Mouse (Mus musculus) midbrain, embryonic 16.5 days (tissue): Measurements from ENCODE around the gene Camkmt. TPM values are rescaled to one million over a fixed set of nuclear protein-coding genes. Genes with fewer than 3 reads are reported as not detected.
A peak's percentile ranks its signal among the peaks of the same experiment; 100 is the strongest.

Source experiments
- ATAC-seq: fragments of 200-750 bp; cut with Nextera tagmentation; 2 replicates; pipeline ENCODE4 v1.8.0; 2017; ENCODE audit warnings: moderate TSS enrichment
- H3K27ac ChIP-seq: fragments of 300-500 bp; sonication (generic); 2 replicates; pipeline ENCODE4 v1.5.1; 2014; ENCODE audit warnings: mild to moderate bottlenecking, low read length, mixed read lengths
- H3K27me3 ChIP-seq: fragments of 300-500 bp; sonication (generic); 2 replicates; pipeline ENCODE4 v1.6.1; 2014; ENCODE audit warnings: low read depth, low read length, mixed read lengths; ENCODE audit not compliant: control insufficient read depth, insufficient read depth
- H3K36me3 ChIP-seq: fragments of 300-500 bp; sonication (generic); 2 replicates; pipeline ENCODE4 v1.6.1; 2014; ENCODE audit warnings: mild to moderate bottlenecking, low read length, moderate library complexity, mixed read lengths; ENCODE audit not compliant: control insufficient read depth, insufficient read depth
- H3K4me1 ChIP-seq: fragments of 300-500 bp; sonication (generic); 2 replicates; pipeline ENCODE4 v1.6.1; 2014; ENCODE audit warnings: mild to moderate bottlenecking, low read length, mixed read lengths; ENCODE audit not compliant: control insufficient read depth, insufficient read depth
- H3K4me2 ChIP-seq: fragments of 300-500 bp; sonication (generic); 2 replicates; pipeline ENCODE4 v1.6.1; 2014; ENCODE audit warnings: mild to moderate bottlenecking, low read length, mixed read lengths
- H3K4me3 ChIP-seq: fragments of 300-500 bp; sonication (generic); 2 replicates; pipeline ENCODE4 v1.5.1; 2014; ENCODE audit warnings: low read depth, mild to moderate bottlenecking, low read length, moderate library complexity, mixed read lengths
- H3K9ac ChIP-seq: fragments of 300-500 bp; sonication (generic); 2 replicates; pipeline ENCODE4 v1.6.1; 2014; ENCODE audit warnings: low read depth, low read length, mixed read lengths
- H3K9me3 ChIP-seq: fragments of 300-500 bp; sonication (generic); replicated peaks from 2 replicates; pipeline ENCODE4 v1.6.1; 2014; ENCODE audit warnings: mild to moderate bottlenecking, low read length, mixed read lengths; ENCODE audit not compliant: control insufficient read depth, poor library complexity, severe bottlenecking
- WGBS: fragments of 180-500 bp; shearing (Covaris S2); extraction: QIAGEN DNeasy Blood & Tissue Kit; methylation state at CpG from one replicate; pipeline ENCODE4 v1.1.7; 2014; 5-methylcytosine and 5-hydroxymethylcytosine counted together
- polyA plus RNA-seq: library from polyadenylated mRNA; unstranded; fragments of >200 nt; fragmentation: Nextera tagmentation; extraction: Ambion mirVana; gene quantifications from 2 replicates; pipeline ENCODE4 v1.2.1, GENCODE M21; 2015

The Camkmt gene
- polyA plus RNA-seq, 1 experiment from 2014 or later = 23.2 TPM

DNA sequence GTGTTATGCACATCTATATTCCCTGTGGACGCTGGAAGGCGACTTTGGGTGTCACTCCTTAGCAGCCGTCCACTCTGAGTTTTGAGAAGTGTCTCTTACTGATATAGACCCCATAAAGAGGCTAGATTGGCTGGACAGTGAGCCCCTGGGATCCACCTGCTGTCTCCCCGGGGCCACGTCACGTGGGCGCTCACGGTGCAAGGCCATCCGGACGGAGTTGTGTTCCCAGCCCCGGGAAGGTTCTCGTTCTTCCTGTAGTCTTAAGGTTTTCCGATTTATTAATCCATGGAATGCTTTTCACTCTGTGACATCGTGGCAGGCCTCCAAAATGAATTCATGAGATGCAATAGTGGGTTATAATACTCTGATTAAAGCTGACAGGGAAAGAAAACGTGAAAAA, 108.4 kb downstream of the Camkmt start:
- no peak overlapping the region for H3K4me2 ChIP-seq
- no peaks in the 10 kb centered on the region for H3K27me3 ChIP-seq
- H3K9ac ChIP-seq = no peak overlapping the region
- no peaks in the 10 kb centered on the region for H3K9me3 ChIP-seq
- H3K27ac ChIP-seq = no peak overlapping the region
- H3K4me1 ChIP-seq = no peaks in the 10 kb centered on the region
- ATAC-seq = no peak
- H3K4me3 ChIP-seq = no peak overlapping the region
- no peaks in the 10 kb centered on the region for H3K36me3 ChIP-seq
- 78% methylated on average over 15 of the region's 15 CpGs for WGBS

DNA sequence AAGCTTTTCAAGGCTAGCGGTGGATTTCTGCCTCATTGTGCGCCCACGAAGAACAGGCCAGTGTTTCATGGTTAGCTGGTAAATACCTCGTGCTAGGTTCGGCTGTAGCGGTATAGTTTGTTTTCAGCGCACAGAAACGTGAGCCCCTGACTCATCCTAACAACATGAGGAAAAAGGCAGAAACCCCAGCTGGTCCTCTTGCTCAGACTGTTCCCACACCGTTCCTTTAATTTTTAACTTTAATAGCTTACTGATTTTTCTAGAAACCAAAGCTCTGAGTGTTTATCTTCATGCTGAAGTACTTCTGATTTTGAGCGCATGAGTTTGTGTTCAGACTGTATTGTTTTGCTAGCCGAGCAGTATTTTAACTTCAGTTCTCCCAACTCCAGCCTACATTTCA, 109.0 kb downstream of the Camkmt start:
- H3K27ac ChIP-seq = no peak overlapping the region
- no peaks in the 10 kb centered on the region for H3K36me3 ChIP-seq
- H3K27me3 ChIP-seq = no peaks in the 10 kb centered on the region
- no peak overlapping the region for H3K9ac ChIP-seq
- no peak for ATAC-seq
- no peak overlapping the region for H3K4me2 ChIP-seq
- H3K9me3 ChIP-seq = no peaks in the 10 kb centered on the region
- WGBS = 90% methylated on average over 11 of the region's 11 CpGs
- H3K4me1 ChIP-seq = no peaks in the 10 kb centered on the region
- H3K4me3 ChIP-seq = no peak overlapping the region

DNA sequence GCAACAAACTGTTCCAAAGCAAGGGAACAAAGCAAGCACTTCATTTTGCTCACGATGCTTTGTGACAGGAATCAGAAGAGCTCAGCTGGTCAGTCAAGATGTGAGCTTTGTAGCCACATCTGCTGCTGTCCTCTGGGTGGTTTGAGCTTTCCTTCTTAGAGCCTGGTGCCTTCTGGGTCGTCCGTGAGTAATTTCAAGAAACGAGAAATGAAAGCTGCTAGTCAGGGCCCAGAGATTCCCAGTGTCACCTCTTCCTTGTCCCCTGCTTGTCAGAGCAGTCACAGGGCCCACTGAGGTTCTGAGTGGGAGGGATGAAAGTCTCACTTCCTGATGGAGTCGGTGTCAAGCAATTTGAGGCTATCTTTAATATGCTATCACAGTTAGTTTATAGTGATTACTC, 127.7 kb downstream of the Camkmt start:
- Histone ChIP-seq H3K36me3 (no peaks in the 10 kb centered on the region), H3K4me2 (no peak overlapping the region), H3K27me3 (no peaks in the 10 kb centered on the region), H3K4me3 (no peak overlapping the region), H3K4me1 (no peaks in the 10 kb centered on the region), H3K9ac (no peak overlapping the region), H3K9me3 (peaks cover 8% of the 10 kb centered on the region; the same call in 1 of the 2 replicates), H3K27ac (no peak overlapping the region)
- WGBS = 75% methylated on average over 5 of the region's 5 CpGs
- ATAC-seq = no peak

DNA sequence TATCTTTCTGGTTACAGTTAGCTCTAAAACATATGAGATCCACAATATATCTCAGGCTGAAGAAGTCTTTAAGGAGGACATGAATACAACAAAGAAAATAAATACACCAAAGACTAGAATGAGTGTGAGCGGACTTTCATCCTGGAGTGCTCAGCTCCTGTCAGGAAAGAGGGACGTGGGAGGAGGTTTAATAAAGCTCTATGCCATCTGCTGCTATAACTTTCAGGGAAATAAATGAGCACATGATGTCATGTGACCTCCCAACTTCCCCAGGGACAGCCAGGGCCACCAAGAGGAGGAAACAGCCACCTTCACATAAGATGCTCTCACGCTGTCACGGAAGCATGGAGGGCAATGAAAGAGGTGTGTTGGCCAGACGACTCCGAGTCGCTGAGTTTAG, 151.8 kb downstream of the Camkmt start:
- ATAC-seq = no peak
- H3K9ac ChIP-seq = no peak overlapping the region
- H3K4me3 ChIP-seq = no peak overlapping the region
- no peaks in the 10 kb centered on the region; the same call in 1 of the 2 replicates for H3K9me3 ChIP-seq
- H3K36me3 ChIP-seq = no peaks in the 10 kb centered on the region
- no peak overlapping the region for H3K27ac ChIP-seq
- no peaks in the 10 kb centered on the region for H3K27me3 ChIP-seq
- H3K4me2 ChIP-seq = no peak overlapping the region
- 91% methylated on average over 7 of the region's 7 CpGs for WGBS
- no peaks in the 10 kb centered on the region for H3K4me1 ChIP-seq

DNA sequence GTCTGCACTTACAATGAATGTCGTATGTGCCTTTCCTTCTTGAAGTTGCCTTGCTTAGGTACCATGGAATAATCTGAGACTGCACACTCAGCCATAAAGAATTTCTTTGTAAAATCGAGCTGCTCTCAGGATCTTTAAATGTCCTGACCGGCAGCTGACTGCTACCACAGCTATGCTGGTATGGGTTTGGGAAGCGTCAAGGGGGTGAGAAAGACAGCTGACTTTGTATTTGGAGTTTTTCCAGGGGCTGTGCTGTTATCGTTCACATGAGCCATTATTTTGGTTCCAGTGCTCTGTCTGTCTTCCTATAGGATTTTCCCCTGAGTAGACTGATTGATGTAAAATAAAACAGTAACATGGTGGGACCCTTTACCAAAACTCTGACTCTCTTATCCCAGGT, 158.6 kb downstream of the Camkmt start:
- Histone ChIP-seq H3K4me3 (no peak overlapping the region), H3K4me1 (no peaks in the 10 kb centered on the region), H3K36me3 (no peaks in the 10 kb centered on the region), H3K9me3 (no peaks in the 10 kb centered on the region), H3K9ac (no peak overlapping the region), H3K27me3 (no peaks in the 10 kb centered on the region), H3K27ac (no peak overlapping the region), H3K4me2 (no peak overlapping the region)
- ATAC-seq = no peak
- WGBS = 75% methylated on average over 5 of the region's 5 CpGs

DNA sequence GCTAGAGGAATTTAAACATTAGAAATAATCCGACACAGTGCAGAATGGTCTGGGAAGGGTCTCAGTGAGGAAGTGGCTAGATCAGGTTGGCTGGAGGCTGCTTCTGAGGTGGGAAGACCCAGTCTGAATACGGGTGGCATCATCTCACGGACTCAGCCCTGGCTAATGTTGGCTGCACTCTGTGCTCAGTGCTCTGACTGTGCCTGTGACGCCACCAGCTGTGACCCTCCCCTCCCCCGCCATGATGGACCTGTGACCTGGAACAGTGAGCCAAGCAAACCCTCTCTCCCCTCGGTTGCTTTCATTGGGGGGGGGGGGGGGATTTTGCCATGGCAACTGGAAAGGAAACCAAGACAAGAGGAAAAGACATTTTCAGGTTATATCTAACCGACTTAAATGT, 159.4 kb downstream of the Camkmt start:
- Histone ChIP-seq H3K27me3 (no peaks in the 10 kb centered on the region), H3K4me1 (no peaks in the 10 kb centered on the region), H3K4me3 (no peak overlapping the region), H3K36me3 (no peaks in the 10 kb centered on the region), H3K9me3 (no peaks in the 10 kb centered on the region), H3K9ac (no peak overlapping the region), H3K4me2 (no peak overlapping the region), H3K27ac (no peak overlapping the region)
- no peak for ATAC-seq
- 38% methylated on average over 7 of the region's 7 CpGs for WGBS

DNA sequence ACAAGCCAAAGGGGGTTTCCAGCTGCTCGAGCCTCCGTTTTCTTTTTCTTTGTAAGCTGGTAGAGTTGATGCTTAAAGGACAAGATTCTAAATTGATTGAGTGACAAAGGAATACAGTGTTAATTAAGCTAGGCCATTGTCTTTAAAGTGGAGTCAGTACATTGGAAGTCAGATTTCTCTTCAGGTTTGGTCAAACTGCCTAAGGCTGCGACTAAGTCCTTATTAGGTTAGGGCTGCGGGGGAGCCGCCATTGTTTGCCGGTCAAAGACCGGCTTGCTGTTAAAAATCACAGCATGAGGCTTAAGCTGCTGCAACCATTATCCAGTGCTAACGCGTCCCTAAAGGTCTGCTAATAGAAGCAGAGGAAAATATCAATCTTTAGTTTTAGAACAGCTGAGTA, 166.6 kb downstream of the Camkmt start:
- Histone ChIP-seq H3K36me3 (no peaks in the 10 kb centered on the region), H3K9ac (no peak overlapping the region), H3K9me3 (no peaks in the 10 kb centered on the region), H3K27me3 (no peaks in the 10 kb centered on the region), H3K4me3 (no peak overlapping the region), H3K27ac (peak overlapping the region; percentile 24), H3K4me2 (peak overlapping the region; percentile 30), H3K4me1 (peaks cover 29% of the 10 kb centered on the region)
- 4% methylated on average over 9 of the region's 9 CpGs for WGBS
- peak; percentile 30; the same call in 1 of the 2 replicates for ATAC-seq

DNA sequence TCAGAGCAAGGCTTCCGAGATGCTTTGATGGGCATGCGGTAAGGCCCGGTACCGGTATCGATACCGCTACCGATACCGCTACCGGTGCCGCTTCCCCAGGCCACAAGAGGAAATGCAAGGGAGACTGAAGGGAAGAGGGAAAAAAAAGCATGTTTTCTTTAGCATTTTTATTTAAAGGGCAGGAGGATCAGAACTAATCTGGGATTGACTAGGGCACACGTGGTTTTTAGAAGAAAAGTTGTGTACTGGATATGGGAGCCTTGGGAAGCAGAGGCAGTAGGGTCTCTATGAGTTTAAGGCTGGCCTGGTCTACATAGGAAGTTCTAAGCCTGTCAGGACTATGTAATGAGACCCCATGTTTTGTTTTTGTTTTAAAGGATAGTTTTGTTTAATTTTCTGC, 167.0 kb downstream of the Camkmt start:
- no peaks in the 10 kb centered on the region for H3K27me3 ChIP-seq
- no peaks in the 10 kb centered on the region for H3K9me3 ChIP-seq
- no peak for ATAC-seq
- H3K9ac ChIP-seq = no peak overlapping the region
- H3K4me1 ChIP-seq = peaks cover 29% of the 10 kb centered on the region
- WGBS = 22% methylated on average over 11 of the region's 11 CpGs
- H3K36me3 ChIP-seq = no peaks in the 10 kb centered on the region
- peak overlapping the region; percentile 30 for H3K4me2 ChIP-seq
- H3K27ac ChIP-seq = peak overlapping the region; percentile 24; the same call in 1 of the 2 replicates
- no peak overlapping the region for H3K4me3 ChIP-seq

DNA sequence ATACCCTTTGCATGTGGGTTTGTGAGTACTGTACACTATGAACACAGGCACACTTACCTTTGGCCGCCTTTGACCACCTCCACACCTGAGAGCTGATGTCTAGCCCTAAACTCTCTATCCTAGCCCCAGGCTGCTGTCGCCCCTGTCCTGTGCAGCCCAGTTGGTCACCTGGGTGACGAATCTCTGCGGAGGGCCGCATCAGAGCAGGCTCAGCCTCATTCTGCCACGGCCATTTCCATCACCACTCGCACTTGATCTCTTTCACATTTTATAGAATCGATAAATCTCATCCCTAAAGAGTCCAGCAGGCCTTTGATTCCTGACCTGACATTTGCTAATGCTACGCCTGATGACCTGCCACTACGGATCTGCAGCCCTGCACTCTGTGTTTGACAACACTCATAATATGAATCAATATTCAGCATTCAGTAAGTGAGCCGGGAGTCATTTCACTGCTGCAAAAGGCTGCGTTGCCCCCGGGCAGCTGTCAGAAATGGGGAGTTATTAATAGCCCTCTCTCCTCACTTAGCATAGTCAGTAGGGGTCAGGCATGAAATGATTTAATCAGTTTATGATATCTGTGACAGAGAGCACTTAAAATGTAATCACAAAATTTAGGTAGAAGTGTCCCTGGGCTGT, 168.5 kb downstream of the Camkmt start:
- 0 out of 2 replicates have a peak overlapping the region, but pooled peaks have one; percentile 13 for H3K4me2 ChIP-seq
- WGBS = 52% methylated on average over 13 of the region's 13 CpGs
- peaks cover 29% of the 10 kb centered on the region for H3K4me1 ChIP-seq
- no peaks in the 10 kb centered on the region for H3K36me3 ChIP-seq
- 0 out of 2 replicates have a peak overlapping the region, but pooled peaks have one; percentile 7 for H3K27ac ChIP-seq
- H3K4me3 ChIP-seq = no peak overlapping the region
- H3K9ac ChIP-seq = peak overlapping the region; percentile 37; the same call in 1 of the 2 replicates
- no peaks in the 10 kb centered on the region for H3K9me3 ChIP-seq
- no peaks in the 10 kb centered on the region for H3K27me3 ChIP-seq
- peak; percentile 66 for ATAC-seq
